Mouse (Mus musculus): ENCODE measurements around the gene Sel1l2.

Gene Sel1l2

GRCm38 (mm10) chr2:140389525-140389924 is at the start of gene Sel1l2:
Sel1l2 (minus strand) TSS chr2:140389706.
- no peak for DNase-seq (ENCODE audit: low spot score in 2 of 2)

GRCm38 (mm10) chr2:140439081-140439480 is 49.6 kb upstream of the Sel1l2 start:
- no peak for DNase-seq (ENCODE audit: low spot score in 2 of 2)

DNA sequence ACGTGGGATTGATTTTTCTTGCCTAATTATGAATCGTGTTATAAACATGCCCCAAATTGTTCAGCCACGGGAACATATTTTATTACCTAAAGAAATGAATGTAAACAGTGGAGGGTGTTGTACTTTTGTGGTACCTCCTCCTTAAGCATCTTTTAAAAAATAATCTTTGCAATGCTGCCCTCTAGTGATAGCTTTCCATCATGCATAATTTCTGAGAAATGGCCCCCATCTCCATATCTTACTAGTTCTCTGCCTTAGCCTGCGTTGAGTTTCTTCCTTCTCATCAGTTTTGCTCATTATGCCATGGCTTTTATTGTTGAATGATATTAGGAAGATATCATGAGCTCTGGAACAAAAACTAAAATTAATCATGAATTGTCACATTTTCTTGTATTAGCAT is 37.8 kb upstream of the Sel1l2 start:
- DNase-seq (ENCODE audit: low spot score in 2 of 2): no peak

DNA sequence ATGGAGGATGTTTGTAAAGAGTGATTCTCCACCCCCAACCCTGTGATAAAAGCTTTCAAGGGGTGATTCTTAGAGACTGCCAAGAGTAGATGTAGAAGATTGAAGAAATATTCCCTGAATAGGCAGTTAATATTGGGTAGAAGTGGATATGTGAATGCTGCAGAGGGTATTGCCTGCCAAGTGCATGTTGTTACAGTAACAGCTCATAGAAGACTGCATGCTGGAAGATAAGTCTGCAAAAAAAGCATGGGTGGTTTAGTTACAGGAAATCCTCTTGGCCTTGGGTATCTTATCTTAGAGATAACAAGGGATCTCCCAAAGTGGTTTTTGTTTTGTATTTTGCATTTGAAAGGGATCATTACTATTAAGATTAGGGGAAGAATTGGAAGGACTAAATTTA is 36.3 kb upstream of the Sel1l2 start:
- no peak for DNase-seq (ENCODE audit: low spot score in 2 of 2)

GRCm38 (mm10) chr2:140395744-140396231 is 6.3 kb upstream of the Sel1l2 start:
- DNase-seq (ENCODE audit: low spot score in 2 of 2): peak; percentile 6

DNA sequence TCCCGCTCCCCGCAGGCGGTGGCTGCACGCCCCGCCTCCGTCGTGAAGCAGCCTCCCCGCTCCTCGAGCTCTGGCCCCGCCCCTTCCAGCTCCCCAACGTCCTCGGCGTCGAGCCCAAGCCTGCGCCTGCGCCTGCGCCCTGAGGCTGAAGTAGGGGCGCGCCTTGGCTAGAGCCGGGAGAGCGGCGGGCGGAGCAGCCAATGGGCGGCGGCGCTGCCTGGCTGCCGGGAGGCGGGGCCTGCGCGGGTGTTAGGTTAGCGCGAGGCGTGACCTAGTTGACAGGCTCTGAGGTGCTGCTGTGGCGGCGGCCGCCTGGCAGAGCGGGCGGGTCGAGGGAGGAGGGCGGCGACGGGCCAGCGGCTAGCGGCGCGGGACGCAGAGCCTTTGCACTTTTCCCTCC is 5.7 kb upstream of the Sel1l2 start, which contains the start of gene Macrod2:
Macrod2 (plus strand) TSS at position 131 of the 400 bp plus-strand sequence.
- peak; percentile 87 to 93 for DNase-seq (ENCODE audit: low spot score in 2 of 2)

- no peak for DNase-seq (ENCODE audit: low spot score in 2 of 2)
Observed at GRCm38 (mm10) chr2:140364804-140365203, 24.7 kb downstream of the Sel1l2 start.

- DNase-seq (ENCODE audit: low spot score in 2 of 2): no peak
Observed at GRCm38 (mm10) chr2:140359905-140360304, 29.6 kb downstream of the Sel1l2 start.

DNA sequence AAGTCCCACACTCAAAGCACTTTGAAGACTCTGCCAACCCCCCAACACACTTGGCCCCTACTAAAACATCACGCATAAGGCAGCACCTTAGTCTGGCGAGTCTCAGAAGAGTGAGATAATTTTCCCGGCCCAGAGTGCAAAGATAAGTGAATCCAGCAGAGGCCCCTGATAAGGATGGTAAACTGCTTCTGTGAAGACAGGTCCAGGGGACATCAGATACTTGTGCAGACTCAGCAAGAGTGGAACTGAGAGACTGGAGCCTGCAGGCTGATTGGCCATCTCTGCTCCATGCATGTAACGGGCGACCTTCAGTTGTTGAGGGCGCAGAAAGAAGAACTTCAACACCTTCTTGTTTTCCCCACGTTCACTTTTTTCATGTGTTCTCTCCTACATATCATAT is 47.1 kb downstream of the Sel1l2 start:
- no peak for DNase-seq (ENCODE audit: low spot score in 2 of 2)

DNA sequence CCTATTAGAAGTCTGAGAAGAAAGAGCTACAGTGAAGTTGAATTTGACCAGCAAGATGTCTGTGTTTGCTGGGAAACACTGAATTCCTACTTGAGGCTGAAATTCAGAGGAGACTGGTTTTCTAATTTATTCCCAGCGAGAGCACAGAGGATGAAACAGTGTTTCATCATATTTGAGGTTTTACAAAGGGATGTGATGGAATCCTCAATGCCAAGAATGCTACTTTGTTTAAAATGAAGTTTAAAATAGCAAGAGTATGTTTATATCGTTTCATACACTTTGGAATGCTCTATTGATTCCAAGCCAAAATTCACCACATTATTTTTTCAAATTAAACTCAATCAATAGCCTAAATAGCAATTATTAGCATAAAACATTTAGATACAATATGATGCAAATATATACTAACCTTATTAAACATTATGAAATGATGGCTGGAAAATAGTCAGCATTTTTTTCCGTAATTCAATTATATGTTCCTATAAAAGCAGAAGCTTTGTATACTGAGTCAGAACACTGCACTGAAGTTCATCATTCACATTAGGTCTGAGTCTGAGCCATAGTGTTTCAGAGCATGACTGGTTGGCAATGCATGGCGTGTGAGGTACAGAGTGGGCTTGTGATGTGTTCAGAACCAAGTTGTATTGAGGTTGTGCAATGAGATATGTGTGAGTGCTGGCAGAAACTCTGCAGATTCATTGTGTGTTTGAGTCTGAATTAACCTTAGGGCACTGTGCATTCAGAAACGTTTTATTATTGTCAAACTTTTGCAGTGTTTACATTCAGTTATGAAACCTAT is 58.8 kb downstream of the Sel1l2 start:
- DNase-seq (ENCODE audit: low spot score in 2 of 2): no peak

DNA sequence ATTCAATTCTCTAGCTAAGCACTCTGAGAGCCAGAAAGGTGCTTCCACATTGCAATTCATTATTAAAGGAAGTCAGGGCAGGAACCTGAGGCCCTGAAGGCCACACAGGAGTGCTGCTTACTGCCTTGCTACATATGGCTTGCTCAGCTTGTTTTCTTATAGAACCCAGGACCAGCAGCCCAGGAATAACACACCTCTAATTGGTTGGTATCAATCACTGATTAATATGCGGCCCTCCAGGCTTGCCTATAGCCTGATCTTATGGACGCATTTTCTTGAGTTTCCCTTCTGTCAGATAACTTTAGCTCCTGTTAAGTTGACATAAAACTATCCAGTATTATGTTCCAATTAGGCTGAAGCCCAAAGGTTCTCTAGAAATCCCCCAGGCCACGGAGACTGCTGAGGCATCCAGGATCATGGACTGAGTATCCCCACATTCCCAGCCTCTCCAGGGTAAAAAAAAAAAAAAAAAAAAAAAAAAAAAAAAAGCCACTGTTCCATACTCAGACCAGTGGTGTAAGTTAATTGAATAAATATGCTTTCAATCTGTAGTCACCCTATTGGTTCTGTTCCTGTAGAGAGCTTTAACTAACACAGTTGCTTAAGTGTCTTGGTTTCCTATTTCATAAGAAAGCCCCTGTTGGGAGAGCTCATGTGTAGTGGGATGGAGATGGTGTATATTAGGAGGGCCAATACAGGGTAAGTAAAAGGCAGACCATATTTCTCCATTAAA is 86.4 kb downstream of the Sel1l2 start:
- no peak for DNase-seq (ENCODE audit: low spot score in 2 of 2)

GRCm38 (mm10) chr2:140297155-140297554 is 92.4 kb downstream of the Sel1l2 start:
- no peak for DNase-seq (ENCODE audit: low spot score in 2 of 2)

DNA sequence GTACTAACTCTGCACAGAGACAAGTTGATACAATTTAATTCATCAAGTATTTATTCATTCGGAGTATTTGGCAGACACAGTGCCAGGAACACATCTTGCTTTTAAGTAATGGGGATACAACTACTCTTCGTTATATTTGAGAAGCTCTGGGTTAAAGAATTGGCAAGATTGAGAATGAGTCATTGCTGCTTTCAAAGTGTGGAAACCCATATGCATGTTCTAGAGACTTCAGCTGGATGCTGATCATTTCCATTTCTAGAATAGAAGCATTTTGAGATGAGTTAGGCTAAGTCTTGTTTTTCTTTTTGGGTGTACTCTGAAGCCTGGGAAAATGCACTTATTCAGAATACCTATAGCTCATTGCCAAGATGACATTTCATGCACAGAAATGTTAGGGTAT is 95.7 kb downstream of the Sel1l2 start:
- DNase-seq (ENCODE audit: low spot score in 2 of 2): no peak

DNA sequence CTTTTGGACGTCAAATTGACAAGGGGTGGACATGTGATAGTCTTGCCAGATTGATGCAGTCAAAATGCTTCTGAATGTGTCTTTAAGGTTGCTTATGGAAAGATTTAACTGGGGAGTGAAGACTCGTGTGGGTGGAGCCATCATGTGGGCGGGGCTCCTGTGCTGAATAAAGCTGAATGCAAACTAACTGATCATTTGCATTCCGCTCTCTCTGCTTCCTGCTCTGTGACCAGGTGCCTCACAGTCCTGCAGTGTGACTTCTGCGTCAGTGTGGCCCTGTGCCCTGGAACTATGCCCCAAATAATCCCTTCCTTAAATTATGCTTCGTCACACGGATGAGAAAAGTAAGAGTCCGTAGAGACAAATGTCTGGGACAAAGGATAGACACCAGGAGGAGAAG is 108.7 kb downstream of the Sel1l2 start:
- DNase-seq (ENCODE audit: low spot score in 2 of 2): no peak

- DNase-seq (ENCODE audit: low spot score in 2 of 2): no peak
Observed at GRCm38 (mm10) chr2:140255595-140256141, 133.8 kb downstream of the Sel1l2 start.

DNA sequence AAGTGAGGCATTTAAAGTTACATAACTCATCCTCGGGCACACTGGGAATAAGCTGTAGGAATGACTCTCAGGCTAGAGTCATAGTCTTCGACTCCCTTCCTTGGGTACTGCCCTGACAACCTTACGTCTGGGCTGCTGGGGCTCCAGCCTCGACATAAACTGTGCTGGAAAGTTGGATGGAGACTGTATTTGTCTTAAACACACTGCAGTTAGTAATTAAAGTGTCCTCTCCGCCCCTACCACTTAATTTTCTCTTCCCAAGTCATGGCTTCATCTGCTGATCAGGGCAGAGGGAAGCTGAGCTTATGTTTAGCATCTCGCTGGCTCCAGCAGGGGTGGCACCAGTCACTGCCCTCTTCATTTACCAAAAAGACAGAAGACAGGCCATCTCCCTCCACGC is 135.2 kb downstream of the Sel1l2 start:
- no peak for DNase-seq (ENCODE audit: low spot score in 2 of 2)

DNA sequence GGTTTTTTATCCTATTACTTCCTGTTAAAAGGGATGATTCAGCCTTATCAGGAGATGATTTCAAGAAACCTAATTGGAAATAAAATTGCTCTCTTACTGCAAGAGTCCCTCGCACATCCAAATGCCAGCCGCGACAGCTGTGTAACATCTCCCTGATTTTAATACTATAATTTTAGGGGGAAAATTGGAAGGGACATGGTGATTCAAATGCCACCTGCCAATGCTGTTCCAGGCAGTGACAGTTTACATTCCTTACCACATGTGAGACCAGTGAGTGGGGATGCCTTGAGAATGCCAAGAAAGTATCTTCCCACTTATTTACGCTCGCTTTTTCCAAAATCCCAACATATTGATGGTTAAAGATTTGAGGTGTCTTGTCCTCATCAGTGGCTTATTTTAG is 146.4 kb downstream of the Sel1l2 start:
- no peak for DNase-seq (ENCODE audit: low spot score in 2 of 2)

DNA sequence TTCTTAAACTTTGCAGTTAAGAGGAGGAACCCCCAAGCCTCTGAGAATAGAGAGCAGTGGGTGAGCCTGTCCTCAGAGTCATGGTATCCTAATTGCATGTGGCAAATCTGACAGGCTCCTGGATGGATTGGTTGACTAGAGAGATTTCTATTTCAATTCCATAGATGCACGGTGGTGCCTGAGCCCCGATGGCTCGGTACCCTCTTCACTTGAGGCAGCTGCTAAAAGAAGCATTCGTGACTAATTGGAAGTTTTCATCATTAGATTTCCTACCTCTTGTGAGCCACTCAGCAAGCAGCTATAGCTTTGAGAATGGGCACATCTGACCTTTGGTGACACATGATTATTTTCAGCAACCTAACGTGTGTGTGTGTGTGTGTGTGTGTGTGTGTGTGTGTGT is 147.1 kb downstream of the Sel1l2 start:
- no peak for DNase-seq (ENCODE audit: low spot score in 2 of 2)

GRCm38 (mm10) chr2:140237245-140237644 is 152.3 kb downstream of the Sel1l2 start:
- no peak for DNase-seq (ENCODE audit: low spot score in 2 of 2)

DNA sequence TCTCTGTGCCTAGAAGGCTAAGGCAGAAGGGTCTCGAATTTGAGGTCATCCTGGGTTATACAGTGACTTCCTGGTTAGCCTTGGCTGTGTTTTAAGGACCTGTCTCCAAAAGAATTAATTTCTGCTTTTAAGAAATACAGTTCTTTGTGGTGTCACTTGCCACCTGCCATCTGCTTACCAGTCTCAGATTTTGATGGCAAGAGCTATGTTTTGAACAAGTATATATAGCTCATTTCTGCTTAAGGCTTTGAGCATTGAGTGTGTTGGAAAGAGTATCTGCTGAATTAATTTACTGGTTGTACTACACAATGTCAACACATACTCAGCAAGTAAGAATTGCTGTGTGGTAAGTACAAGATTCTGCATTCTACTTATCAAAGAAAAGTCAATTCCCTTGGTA is 159.2 kb downstream of the Sel1l2 start:
- DNase-seq (ENCODE audit: low spot score in 2 of 2): no peak

- DNase-seq (ENCODE audit: low spot score in 2 of 2): no peak
Observed at GRCm38 (mm10) chr2:140220325-140220724, 169.2 kb downstream of the Sel1l2 start.

- no peak for DNase-seq (ENCODE audit: low spot score in 2 of 2)
Observed at GRCm38 (mm10) chr2:140215965-140216364, 173.5 kb downstream of the Sel1l2 start.

- no peak for DNase-seq (ENCODE audit: low spot score in 2 of 2)
Observed at GRCm38 (mm10) chr2:140215415-140215814, 174.1 kb downstream of the Sel1l2 start.
